Mouse (Mus musculus) cerebellum, adult 2 months (tissue): Measurements from ENCODE around the gene Klhl24. TPM values are rescaled to one million over a fixed set of nuclear protein-coding genes. Genes with fewer than 3 reads are reported as not detected.

ENCODE experiments used
- DNase-seq, 2 experiments: peaks; one replicate each; pipeline ENCODE4 v3.0.0; 2021
- H3K27ac ChIP-seq: fragments of 200-500 bp; 2 replicates; pipeline ENCODE4 v1.5.1; 2012; ENCODE audit warnings: low read length, control low read depth, inconsistent platforms; ENCODE audit not compliant: insufficient read depth
- H3K27me3 ChIP-seq: fragments of 200-500 bp; 2 replicates; pipeline ENCODE4 v1.6.1; 2012; ENCODE audit warnings: inconsistent platforms, mild to moderate bottlenecking, low read length, moderate library complexity; ENCODE audit not compliant: control insufficient read depth, insufficient read depth
- H3K4me1 ChIP-seq: fragments of 200-500 bp; 2 replicates; pipeline ENCODE4 v1.6.1; 2011; ENCODE audit warnings: low read length; ENCODE audit not compliant: control insufficient read depth, insufficient read depth
- H3K4me3 ChIP-seq: fragments of 200-500 bp; replicated peaks from 2 replicates; pipeline ENCODE3; 2011; ENCODE audit warnings: mild to moderate bottlenecking, low read depth, low read length, control low read depth; ENCODE audit not compliant: insufficient read depth
- CTCF ChIP-seq: fragments of 200-500 bp; IDR thresholded peaks from 2 replicates; pipeline ENCODE4 v1.5.1; 2011; ENCODE audit warnings: low read depth, mild to moderate bottlenecking, control low read depth, low read length, moderate library complexity, borderline replicate concordance; ENCODE audit not compliant: insufficient read depth
- POLR2A ChIP-seq: fragments of 200-500 bp; IDR thresholded peaks from 2 replicates; pipeline ENCODE4 v1.6.1; 2011; ENCODE audit warnings: low read length, control low read depth, borderline replicate concordance; ENCODE audit not compliant: insufficient read depth
- WGBS: fragments of 180-500 bp; shearing (Covaris S2); methylation state at CpG from one replicate; pipeline ENCODE4 v1.1.7; 2018; 5-methylcytosine and 5-hydroxymethylcytosine counted together
- polyA plus RNA-seq: library from polyadenylated mRNA; depleted of rRNA; stranded (reverse); fragments of >200 nt; gene quantifications from 2 replicates; pipeline ENCODE4 v1.2.3, GENCODE M21; 2012; rRNA removed

Klhl24 gene
- polyA plus RNA-seq, 1 experiment: 26.6 TPM

- TF ChIP-seq POLR2A (no peak), CTCF (no peak)
- Histone ChIP-seq H3K4me1 (no peaks in the 10 kb centered on the region; the same call in 1 of the 2 replicates), H3K4me3 (no peak overlapping the region), H3K27ac (no peak overlapping the region), H3K27me3 (no peaks in the 10 kb centered on the region)
- DNase-seq: no peak
- 84% methylated on average over 3 of the region's 3 CpGs for WGBS
These were observed 56.4 kb downstream of the Klhl24 start for GRCm38 (mm10) chr16:20153742-20154141.

DNA sequence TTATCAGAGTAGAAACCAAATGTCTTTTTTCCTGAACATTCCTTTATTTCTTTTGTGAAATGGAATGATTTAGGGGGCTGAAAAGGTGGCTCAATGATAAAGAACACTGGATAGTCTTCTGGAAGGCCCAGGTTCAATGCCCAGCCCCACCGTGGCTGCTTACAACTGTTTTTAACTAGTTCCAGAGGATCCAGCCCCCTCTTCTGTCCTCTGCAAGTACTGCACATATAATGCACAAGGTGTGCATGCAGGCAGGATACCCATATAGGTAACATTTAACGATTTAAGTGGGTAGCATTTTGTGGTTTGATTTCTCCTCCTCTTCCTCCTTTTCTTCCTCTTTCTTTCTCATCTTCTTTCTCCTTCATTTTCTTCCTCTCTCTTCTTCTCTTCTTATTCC, 62.8 kb downstream of the Klhl24 start:
- no peak for DNase-seq
- Histone ChIP-seq H3K27ac (no peak overlapping the region), H3K27me3 (no peaks in the 10 kb centered on the region), H3K4me1 (no peaks in the 10 kb centered on the region), H3K4me3 (no peak overlapping the region)
- TF ChIP-seq CTCF (no peak), POLR2A (no peak)
- WGBS: 84% methylated on average over 2 of the region's 2 CpGs

DNA sequence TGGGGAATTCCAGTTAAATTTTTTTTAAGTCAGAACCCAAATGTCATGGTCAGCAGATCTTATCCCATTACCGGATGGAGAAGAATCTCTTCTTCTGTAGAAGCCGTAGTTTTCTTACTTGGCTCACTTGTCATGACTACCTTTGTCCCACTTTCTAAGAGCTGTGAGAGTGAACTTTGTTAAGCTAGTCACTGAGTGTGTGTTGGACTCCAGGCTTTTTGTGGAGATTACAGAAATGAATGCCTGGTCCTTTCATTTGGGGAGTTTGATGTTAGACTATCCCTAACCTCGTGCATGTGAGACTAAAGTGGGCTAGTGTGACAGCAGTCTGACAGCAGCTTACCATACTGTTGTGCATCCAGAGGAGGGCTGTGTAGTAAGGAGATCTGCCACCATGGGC, 71.7 kb downstream of the Klhl24 start:
- Histone ChIP-seq H3K27me3 (no peaks in the 10 kb centered on the region), H3K4me3 (no peak overlapping the region), H3K4me1 (no peaks in the 10 kb centered on the region; the same call in 1 of the 2 replicates), H3K27ac (no peak overlapping the region)
- no peak for DNase-seq
- WGBS: 86% methylated on average over 3 of the region's 3 CpGs
- no peak for TF ChIP-seq POLR2A
- no peak for TF ChIP-seq CTCF

DNA sequence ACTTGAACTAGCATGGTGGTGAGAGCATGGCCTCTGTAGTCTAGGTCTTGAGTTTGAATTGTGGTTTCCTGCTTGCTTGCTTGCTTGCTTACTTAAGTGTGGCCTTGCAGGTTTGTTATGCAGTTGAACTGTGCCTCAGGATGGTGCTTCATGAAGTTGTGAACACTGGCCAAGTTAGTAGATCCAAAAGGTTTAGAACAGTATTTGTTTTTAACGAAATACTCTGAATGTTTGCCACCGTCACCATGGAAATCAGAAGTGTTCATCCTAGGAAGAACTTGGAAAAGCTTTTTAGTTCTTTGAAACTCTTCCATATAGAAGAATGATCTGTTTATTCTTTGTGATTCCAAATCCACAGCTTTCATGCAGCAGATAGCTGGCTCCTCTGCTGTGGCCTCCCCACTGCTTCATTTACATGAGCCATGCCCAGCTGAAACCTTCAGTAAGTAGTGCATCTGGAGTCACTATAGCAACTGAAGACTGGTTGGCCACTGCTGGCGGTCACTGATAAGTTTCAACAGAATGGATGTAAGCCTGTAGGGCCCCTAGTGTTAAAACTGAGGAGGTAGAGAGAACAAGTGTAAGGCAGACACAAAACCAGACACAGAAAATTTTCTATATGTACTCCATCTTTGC, 72.2 kb downstream of the Klhl24 start:
- no peak overlapping the region for H3K4me3 ChIP-seq
- WGBS: 54% methylated on average over 3 of the region's 3 CpGs
- no peaks in the 10 kb centered on the region; the same call in 1 of the 2 replicates for H3K4me1 ChIP-seq
- DNase-seq: no peak
- H3K27ac ChIP-seq: no peak overlapping the region
- no peak for TF ChIP-seq CTCF
- no peak for TF ChIP-seq POLR2A
- no peaks in the 10 kb centered on the region for H3K27me3 ChIP-seq

Other genes starting within 250 kb of the Klhl24 start
- 1.2 and 1.6 TPM in 2 replicates for gene Klhl6, start 114.5 kb upstream of the Klhl24 start, polyA plus RNA-seq
- 27.1 and 32.9 TPM in 2 replicates for gene Yeats2, start 43.5 kb downstream of the Klhl24 start, polyA plus RNA-seq
- gene Map6d1, start 143.8 kb downstream of the Klhl24 start, polyA plus RNA-seq: 67.4 and 70.1 TPM in 2 replicates
- gene Parl, start 204.8 kb downstream of the Klhl24 start, polyA plus RNA-seq: 71.2 and 76.3 TPM in 2 replicates
- not detected in 2 replicates for gene Cyp2ab1, start 227.9 kb downstream of the Klhl24 start, polyA plus RNA-seq